Mouse (Mus musculus) erythroblast, embryonic 14.5 days (primary cell): ENCODE results near the gene Myo5a.

Experiments
- GATA1 ChIP-seq: IDR thresholded peaks from 2 replicates; pipeline ENCODE4 v1.6.1; 2012; ENCODE audit warnings: low read length, inconsistent platforms, mixed read lengths
- TAL1 ChIP-seq: IDR thresholded peaks from 3 replicates; pipeline ENCODE4 v1.6.1; 2012; ENCODE audit warnings: low read length, inconsistent platforms, mixed read lengths

- TF ChIP-seq GATA1: no peak
- no peak for TF ChIP-seq TAL1
Measured at GRCm38 (mm10) chr9:75102131-75102530, 31.3 kb downstream of the Myo5a start.
